Mouse (Mus musculus): ENCODE data around the gene Sgms1. TPM values are rescaled to one million over a fixed set of nuclear protein-coding genes. Genes with fewer than 3 reads are reported as not detected.

The Sgms1 gene
- polyA plus RNA-seq, 1 experiment from 2014 or later = 17.4 TPM

DNA sequence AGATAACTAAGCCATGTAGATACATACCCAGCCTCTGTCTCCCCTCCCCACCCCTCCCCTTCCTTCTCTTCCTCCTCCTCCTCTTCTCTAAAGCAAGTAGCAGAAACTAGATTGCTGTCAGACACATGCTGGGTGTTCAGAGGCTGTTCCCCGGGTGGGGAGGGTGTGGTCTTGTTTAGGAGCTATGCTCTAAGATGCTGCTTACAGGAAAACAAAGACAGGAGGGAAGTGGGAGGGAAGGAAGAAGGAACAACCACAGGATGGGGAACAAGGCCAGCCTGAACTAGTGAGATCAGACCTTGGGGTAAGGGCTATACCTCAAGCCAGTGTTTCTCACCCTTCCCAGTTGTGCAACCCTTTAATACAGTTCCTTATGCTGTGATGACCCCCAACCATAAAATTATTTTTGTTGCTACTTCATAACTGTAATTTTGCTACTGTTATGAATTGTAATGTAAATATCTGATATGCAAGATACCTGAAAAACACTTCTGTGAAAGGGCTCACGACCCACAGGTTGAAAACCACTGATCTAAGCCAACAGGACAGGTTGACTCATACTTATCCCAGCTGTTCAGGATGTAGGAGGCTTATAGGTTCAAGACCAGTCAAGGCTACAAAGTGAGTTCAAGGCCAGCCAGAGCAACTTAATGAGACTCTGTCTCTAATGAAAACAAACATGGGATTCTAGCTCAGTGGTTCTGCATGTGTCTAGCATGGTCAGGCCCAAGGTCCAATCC is 61.3 kb downstream of the Sgms1 start:
- DNase-seq (ENCODE audit: low spot score) = no peak
- 49% methylated on average over 2 of the region's 2 CpGs for WGBS
- H3K9me3 ChIP-seq (ENCODE audit: control insufficient read depth, low read length) = no peaks in the 10 kb centered on the region
- ATAC-seq (ENCODE audit: low FRiP score) = no peak
- no peak overlapping the region for H3K9ac ChIP-seq (ENCODE audit: low read depth, low read length)
- H3K36me3 ChIP-seq (ENCODE audit: control insufficient read depth, insufficient read depth, low read length) = no peaks in the 10 kb centered on the region
- H3K4me1 ChIP-seq (replicated peaks; ENCODE audit: control insufficient read depth, insufficient read depth, low read length) = no peaks in the 10 kb centered on the region
- H3K27ac ChIP-seq (ENCODE audit: low read depth, low read length) = no peak overlapping the region
- H3K27me3 ChIP-seq (ENCODE audit: control insufficient read depth, insufficient read depth, low read length) = no peaks in the 10 kb centered on the region
- no peak overlapping the region for H3K4me3 ChIP-seq (ENCODE audit: low read depth, low read length)
- no peak overlapping the region for H3K4me2 ChIP-seq (replicated peaks; ENCODE audit: low read depth, low read length)

DNA sequence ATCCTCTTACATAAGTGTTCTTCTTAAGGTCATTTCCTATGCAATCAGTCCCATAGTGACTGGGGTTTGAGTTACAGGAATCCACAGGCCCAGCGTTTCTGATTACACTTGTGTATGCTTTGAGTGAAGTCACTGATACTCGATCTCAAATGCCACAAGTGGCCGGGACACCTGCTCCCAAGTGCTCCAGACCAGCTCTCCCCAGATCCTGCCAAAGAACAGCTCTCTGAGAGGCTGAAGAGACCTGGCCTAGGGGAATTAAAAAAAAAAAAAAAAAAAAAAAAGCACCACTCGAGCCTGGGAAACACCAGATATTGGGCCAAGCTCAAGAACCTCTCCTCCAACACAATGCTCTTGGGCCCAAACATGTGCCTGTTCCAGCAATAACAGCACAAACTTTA is 62.9 kb downstream of the Sgms1 start:
- H3K4me3 ChIP-seq (ENCODE audit: low read depth, low read length) = no peak overlapping the region
- no peak overlapping the region for H3K9ac ChIP-seq (ENCODE audit: low read depth, low read length)
- no peak overlapping the region for H3K4me2 ChIP-seq (replicated peaks; ENCODE audit: low read depth, low read length)
- no peak for DNase-seq (ENCODE audit: low spot score)
- no peaks in the 10 kb centered on the region for H3K36me3 ChIP-seq (ENCODE audit: control insufficient read depth, insufficient read depth, low read length)
- no peaks in the 10 kb centered on the region for H3K9me3 ChIP-seq (ENCODE audit: control insufficient read depth, low read length)
- no peaks in the 10 kb centered on the region for H3K4me1 ChIP-seq (replicated peaks; ENCODE audit: control insufficient read depth, insufficient read depth, low read length)
- WGBS = 78% methylated on average over 4 of the region's 4 CpGs
- no peak overlapping the region for H3K27ac ChIP-seq (ENCODE audit: low read depth, low read length)
- no peak for ATAC-seq (ENCODE audit: low FRiP score)
- H3K27me3 ChIP-seq (ENCODE audit: control insufficient read depth, insufficient read depth, low read length) = no peaks in the 10 kb centered on the region

DNA sequence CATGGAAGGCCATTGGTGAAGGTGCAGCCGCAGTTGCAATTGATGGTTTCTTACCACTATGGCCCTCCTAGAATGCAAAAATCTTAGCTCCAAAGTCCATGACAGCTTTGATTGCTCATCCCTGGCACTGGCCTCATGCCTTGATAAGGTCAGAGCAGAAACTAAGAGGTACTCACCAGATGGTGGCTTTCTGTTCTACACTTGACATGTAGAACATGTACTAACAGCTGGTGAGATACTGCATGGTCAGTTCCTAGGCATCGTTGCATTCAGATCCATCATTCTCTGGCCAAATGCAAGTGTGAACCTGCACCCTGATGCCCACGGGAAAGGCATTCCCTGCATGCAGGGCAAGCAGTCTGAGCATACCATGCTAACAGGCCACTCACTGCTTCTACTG is 63.4 kb downstream of the Sgms1 start:
- Histone ChIP-seq H3K36me3 (ENCODE audit: control insufficient read depth, insufficient read depth, low read length) (no peaks in the 10 kb centered on the region), H3K9ac (ENCODE audit: low read depth, low read length) (no peak overlapping the region), H3K27ac (ENCODE audit: low read depth, low read length) (no peak overlapping the region), H3K4me3 (ENCODE audit: low read depth, low read length) (no peak overlapping the region), H3K27me3 (ENCODE audit: control insufficient read depth, insufficient read depth, low read length) (no peaks in the 10 kb centered on the region), H3K9me3 (ENCODE audit: control insufficient read depth, low read length) (no peaks in the 10 kb centered on the region), H3K4me2 (replicated peaks; ENCODE audit: low read depth, low read length) (no peak overlapping the region), H3K4me1 (replicated peaks; ENCODE audit: control insufficient read depth, insufficient read depth, low read length) (no peaks in the 10 kb centered on the region)
- DNase-seq (ENCODE audit: low spot score) (no peak), ATAC-seq (ENCODE audit: low FRiP score) (no peak)
- WGBS = 94% methylated on average over 3 of the region's 3 CpGs

DNA sequence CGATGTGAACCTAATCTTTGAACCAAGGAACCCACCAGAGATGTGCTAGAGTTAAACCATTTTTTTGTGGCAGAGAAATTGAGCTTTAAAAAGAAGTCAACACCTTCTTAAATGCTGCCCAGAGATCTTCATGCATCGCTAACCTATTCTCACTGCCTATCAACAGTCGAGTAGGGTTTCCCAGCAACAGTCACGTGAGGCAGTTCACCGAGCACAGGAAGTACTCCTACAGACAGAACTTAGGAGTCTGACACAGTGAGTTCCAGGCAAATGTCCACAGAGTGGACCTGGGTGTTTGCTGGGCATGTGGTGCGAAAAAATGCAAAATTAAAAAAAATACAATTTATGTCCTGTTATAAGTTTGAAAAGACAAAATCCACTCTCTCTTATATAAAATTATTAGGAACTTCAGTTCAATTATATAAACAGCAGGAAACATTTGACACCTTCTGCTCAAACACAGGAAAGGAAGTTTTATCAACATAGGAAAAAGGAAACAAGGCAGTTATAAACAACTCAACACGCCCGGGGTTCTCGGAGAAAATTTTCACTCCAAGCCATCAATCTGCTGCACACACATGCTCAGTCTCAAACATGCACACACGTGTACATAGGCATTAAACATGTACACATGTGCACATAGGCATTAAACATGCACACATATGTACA is 64.3 kb downstream of the Sgms1 start:
- no peak overlapping the region for H3K27ac ChIP-seq (ENCODE audit: low read depth, low read length)
- no peak overlapping the region for H3K4me2 ChIP-seq (replicated peaks; ENCODE audit: low read depth, low read length)
- 62% methylated on average over 10 of the region's 10 CpGs for WGBS
- H3K4me1 ChIP-seq (replicated peaks; ENCODE audit: control insufficient read depth, insufficient read depth, low read length) = no peaks in the 10 kb centered on the region
- H3K9ac ChIP-seq (ENCODE audit: low read depth, low read length) = no peak overlapping the region
- ATAC-seq (ENCODE audit: low FRiP score) (no peak), DNase-seq (ENCODE audit: low spot score) (no peak)
- no peaks in the 10 kb centered on the region for H3K27me3 ChIP-seq (ENCODE audit: control insufficient read depth, insufficient read depth, low read length)
- no peaks in the 10 kb centered on the region for H3K9me3 ChIP-seq (ENCODE audit: control insufficient read depth, low read length)
- H3K4me3 ChIP-seq (ENCODE audit: low read depth, low read length) = no peak overlapping the region
- no peaks in the 10 kb centered on the region for H3K36me3 ChIP-seq (ENCODE audit: control insufficient read depth, insufficient read depth, low read length)

DNA sequence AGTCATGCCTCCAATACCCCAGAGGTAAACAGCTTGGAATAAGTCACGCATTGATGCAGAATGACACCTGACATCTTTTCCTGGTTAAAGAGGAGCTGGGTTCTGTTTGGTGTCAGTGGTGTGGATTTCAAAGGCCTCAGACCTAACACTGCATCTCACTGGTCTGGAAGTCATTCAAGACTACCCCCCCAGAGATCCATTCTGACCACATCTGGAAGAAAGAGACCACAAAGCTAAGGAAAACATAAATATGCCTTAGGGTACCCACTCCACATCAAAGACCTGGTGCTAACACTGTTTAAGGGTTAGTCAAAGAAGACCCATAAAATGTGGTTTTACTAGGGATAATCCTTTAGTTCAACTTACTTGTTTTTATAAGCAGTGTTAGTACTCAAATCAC is 65.0 kb downstream of the Sgms1 start:
- Histone ChIP-seq H3K27me3 (ENCODE audit: control insufficient read depth, insufficient read depth, low read length) (no peaks in the 10 kb centered on the region), H3K36me3 (ENCODE audit: control insufficient read depth, insufficient read depth, low read length) (no peaks in the 10 kb centered on the region), H3K4me1 (replicated peaks; ENCODE audit: control insufficient read depth, insufficient read depth, low read length) (no peaks in the 10 kb centered on the region), H3K4me2 (replicated peaks; ENCODE audit: low read depth, low read length) (no peak overlapping the region), H3K4me3 (ENCODE audit: low read depth, low read length) (no peak overlapping the region), H3K9ac (ENCODE audit: low read depth, low read length) (no peak overlapping the region), H3K9me3 (ENCODE audit: control insufficient read depth, low read length) (no peaks in the 10 kb centered on the region), H3K27ac (ENCODE audit: low read depth, low read length) (no peak overlapping the region)
- 79% methylated on average over 1 of the region's 1 CpGs for WGBS
- DNase-seq (ENCODE audit: low spot score) = no peak
- no peak for ATAC-seq (ENCODE audit: low FRiP score)

DNA sequence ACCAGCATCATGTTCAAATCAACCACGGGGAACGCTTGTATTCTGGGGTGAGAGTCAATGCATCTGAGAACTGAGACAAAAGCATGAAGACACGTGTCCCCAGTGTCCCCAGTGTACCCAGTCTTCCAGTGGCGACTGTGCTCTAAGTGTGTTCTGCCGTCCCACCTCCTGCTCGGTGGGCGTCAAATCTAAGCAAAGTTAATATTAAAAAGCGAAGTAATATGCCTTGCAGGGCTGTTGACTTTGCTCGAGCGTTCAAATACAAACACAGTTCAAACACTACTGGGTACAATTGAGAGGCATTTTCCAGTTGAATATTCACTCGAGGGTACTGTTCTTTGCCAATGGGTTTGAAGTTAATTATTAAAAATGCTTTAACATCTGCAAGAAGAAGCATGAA is 66.4 kb downstream of the Sgms1 start:
- Histone ChIP-seq H3K27ac (ENCODE audit: low read depth, low read length) (no peak overlapping the region), H3K27me3 (ENCODE audit: control insufficient read depth, insufficient read depth, low read length) (no peaks in the 10 kb centered on the region), H3K9ac (ENCODE audit: low read depth, low read length) (no peak overlapping the region), H3K9me3 (ENCODE audit: control insufficient read depth, low read length) (no peaks in the 10 kb centered on the region), H3K4me2 (replicated peaks; ENCODE audit: low read depth, low read length) (no peak overlapping the region), H3K4me1 (replicated peaks; ENCODE audit: control insufficient read depth, insufficient read depth, low read length) (no peaks in the 10 kb centered on the region), H3K4me3 (ENCODE audit: low read depth, low read length) (no peak overlapping the region), H3K36me3 (ENCODE audit: control insufficient read depth, insufficient read depth, low read length) (no peaks in the 10 kb centered on the region)
- 49% methylated on average over 11 of the region's 11 CpGs for WGBS
- no peak for DNase-seq (ENCODE audit: low spot score)
- ATAC-seq (ENCODE audit: low FRiP score) = no peak

DNA sequence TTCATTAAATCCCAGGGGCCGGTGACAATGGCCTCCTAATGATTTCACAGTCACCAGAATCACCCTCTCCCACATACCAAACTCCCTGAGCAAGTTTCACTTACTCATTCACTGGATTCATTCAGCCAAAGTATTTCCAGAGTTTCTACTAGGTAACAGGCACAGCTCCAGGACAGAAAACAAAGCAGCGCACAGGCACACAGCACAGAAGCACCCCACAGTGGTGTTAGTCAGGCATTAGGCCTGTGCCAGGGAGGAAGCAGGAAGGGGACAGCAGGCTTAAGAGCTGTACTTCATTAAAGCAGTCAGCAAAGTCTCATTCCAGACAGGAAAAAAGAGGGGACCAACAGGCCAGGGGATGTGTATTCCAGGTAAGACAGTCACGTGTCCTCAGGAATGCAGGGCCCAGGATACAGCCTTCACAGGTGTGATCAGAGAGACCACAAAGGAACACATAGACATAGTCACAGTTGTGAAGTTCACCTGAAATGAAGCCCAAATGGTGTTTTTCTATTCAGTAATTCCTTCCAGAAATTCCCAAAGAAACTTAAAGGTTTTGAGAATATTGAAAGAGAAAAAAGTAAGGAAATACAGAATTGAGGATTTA is 67.0 kb downstream of the Sgms1 start:
- no peak overlapping the region for H3K9ac ChIP-seq (ENCODE audit: low read depth, low read length)
- no peaks in the 10 kb centered on the region for H3K4me1 ChIP-seq (replicated peaks; ENCODE audit: control insufficient read depth, insufficient read depth, low read length)
- H3K27me3 ChIP-seq (ENCODE audit: control insufficient read depth, insufficient read depth, low read length) = no peaks in the 10 kb centered on the region
- ATAC-seq (ENCODE audit: low FRiP score) (no peak), DNase-seq (ENCODE audit: low spot score) (no peak)
- 33% methylated on average over 3 of the region's 3 CpGs for WGBS
- H3K4me3 ChIP-seq (ENCODE audit: low read depth, low read length) = no peak overlapping the region
- H3K27ac ChIP-seq (ENCODE audit: low read depth, low read length) = no peak overlapping the region
- no peaks in the 10 kb centered on the region for H3K9me3 ChIP-seq (ENCODE audit: control insufficient read depth, low read length)
- no peak overlapping the region for H3K4me2 ChIP-seq (replicated peaks; ENCODE audit: low read depth, low read length)
- no peaks in the 10 kb centered on the region for H3K36me3 ChIP-seq (ENCODE audit: control insufficient read depth, insufficient read depth, low read length)

DNA sequence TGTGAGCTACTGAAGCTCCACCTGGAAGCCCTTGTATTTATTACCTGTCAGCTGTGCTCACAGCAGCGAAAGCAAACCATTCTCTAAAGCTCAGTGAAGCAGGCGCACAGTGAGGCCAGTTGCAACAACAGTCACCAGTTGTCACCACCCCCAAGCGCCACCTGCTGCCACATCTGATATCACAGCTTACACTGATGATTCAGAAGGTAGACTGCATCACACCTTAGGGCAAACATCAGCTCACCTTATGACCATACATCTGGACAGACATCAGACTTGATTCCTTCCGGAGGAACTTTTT is 69.2 kb downstream of the Sgms1 start:
- no peak overlapping the region for H3K27ac ChIP-seq (ENCODE audit: low read depth, low read length)
- no peaks in the 10 kb centered on the region for H3K4me1 ChIP-seq (replicated peaks; ENCODE audit: control insufficient read depth, insufficient read depth, low read length)
- no peak overlapping the region for H3K4me3 ChIP-seq (ENCODE audit: low read depth, low read length)
- DNase-seq (ENCODE audit: low spot score) (peak; percentile 35), ATAC-seq (ENCODE audit: low FRiP score) (no peak)
- 54% methylated on average over 4 of the region's 4 CpGs for WGBS
- no peaks in the 10 kb centered on the region for H3K27me3 ChIP-seq (ENCODE audit: control insufficient read depth, insufficient read depth, low read length)
- H3K4me2 ChIP-seq (replicated peaks; ENCODE audit: low read depth, low read length) = no peak overlapping the region
- H3K36me3 ChIP-seq (ENCODE audit: control insufficient read depth, insufficient read depth, low read length) = no peaks in the 10 kb centered on the region
- no peaks in the 10 kb centered on the region for H3K9me3 ChIP-seq (ENCODE audit: control insufficient read depth, low read length)
- no peak overlapping the region for H3K9ac ChIP-seq (ENCODE audit: low read depth, low read length)

Data from hindbrain, embryonic 11.5 days (tissue).